Mouse (Mus musculus): ENCODE results near the gene Tnfsf9.
A peak's percentile ranks its signal among the peaks of the same experiment; 100 is the strongest.

DNA sequence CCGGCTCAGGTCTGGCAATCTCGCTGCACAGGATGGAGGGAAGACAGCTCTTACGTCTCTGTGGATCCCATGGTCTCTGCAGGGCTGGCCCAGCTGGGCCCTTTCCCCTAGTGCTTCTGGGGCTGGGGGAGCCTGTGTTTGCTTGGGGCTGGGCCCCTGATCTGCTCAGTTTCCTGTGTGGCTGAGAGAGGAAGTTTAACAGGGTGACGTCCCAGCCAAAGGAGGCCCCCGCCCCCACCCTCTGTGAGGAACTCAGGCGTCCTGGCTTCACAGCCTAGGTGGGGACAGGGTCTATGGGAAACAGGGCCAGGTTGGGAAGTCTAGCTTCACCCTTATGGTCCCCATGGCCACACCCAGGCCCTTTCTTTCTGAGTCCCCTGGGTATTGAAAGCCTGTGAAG is 26.8 kb upstream of the Tnfsf9 start, which contains the start of gene Dennd1c:
- TF ChIP-seq CTCF (IDR thresholded peaks at IDR 0.05; ENCODE audit: insufficient read depth, low read length) (no peak), POLR2A (IDR thresholded peaks at IDR 0.05; ENCODE audit: borderline replicate concordance, extremely low read depth, low read depth, low read length) (peak; percentile 42; the same call in 1 of the 2 replicates)
